Mouse (Mus musculus): ENCODE measurements around the gene Prr22. TPM values are rescaled to one million over a fixed set of nuclear protein-coding genes. Genes with fewer than 3 reads are reported as not detected.
A peak's percentile ranks its signal among the peaks of the same experiment; 100 is the strongest.

Prr22 gene
- polyA plus RNA-seq, 1 experiment from 2014 or later = 1.0 TPM

- Histone ChIP-seq H3K4me1 (ENCODE audit: control insufficient read depth, insufficient read depth, low read length) (peaks cover 10% of the 10 kb centered on the region), H3K27me3 (ENCODE audit: control insufficient read depth, insufficient read depth, low read length) (peaks cover 2% of the 10 kb centered on the region; the same call in 1 of the 2 replicates), H3K9me3 (replicated peaks; ENCODE audit: control insufficient read depth, low read length) (no peaks in the 10 kb centered on the region), H3K4me2 (no peak overlapping the region), H3K36me3 (ENCODE audit: control insufficient read depth, insufficient read depth, low read length) (no peaks in the 10 kb centered on the region), H3K9ac (ENCODE audit: low read depth, low read length) (no peak overlapping the region), H3K27ac (ENCODE audit: low read depth, low read length) (no peak overlapping the region), H3K4me3 (ENCODE audit: low read depth, low read length) (no peak overlapping the region)
- 85% methylated on average over 1 of the region's 1 CpGs for WGBS (ENCODE audit: insufficient replicate concordance)
- no peak for ATAC-seq (replicated peaks; ENCODE audit: insufficient number of reproducible peaks, low FRiP score, low TSS enrichment)
Measured at GRCm38 (mm10) chr17:56805784-56806183, 35.7 kb downstream of the Prr22 start.

GRCm38 (mm10) chr17:56808518-56808917, 38.5 kb downstream of the Prr22 start:
- Histone ChIP-seq H3K4me1 (ENCODE audit: control insufficient read depth, insufficient read depth, low read length) (peaks cover 14% of the 10 kb centered on the region), H3K4me3 (ENCODE audit: low read depth, low read length) (no peak overlapping the region), H3K27me3 (ENCODE audit: control insufficient read depth, insufficient read depth, low read length) (peaks cover 2% of the 10 kb centered on the region; the same call in 1 of the 2 replicates), H3K9ac (ENCODE audit: low read depth, low read length) (no peak overlapping the region), H3K36me3 (ENCODE audit: control insufficient read depth, insufficient read depth, low read length) (no peaks in the 10 kb centered on the region), H3K27ac (ENCODE audit: low read depth, low read length) (no peak overlapping the region), H3K9me3 (replicated peaks; ENCODE audit: control insufficient read depth, low read length) (no peaks in the 10 kb centered on the region), H3K4me2 (no peak overlapping the region)
- WGBS (ENCODE audit: insufficient replicate concordance) = 5% methylated on average over 9 of the region's 9 CpGs
- ATAC-seq (replicated peaks; ENCODE audit: insufficient number of reproducible peaks, low FRiP score, low TSS enrichment) = peak; percentile 31; the same call in 1 of the 2 replicates

- no peak overlapping the region for H3K4me2 ChIP-seq
- H3K27ac ChIP-seq (ENCODE audit: low read depth, low read length) = peak overlapping the region; percentile 87
- WGBS (ENCODE audit: insufficient replicate concordance) = 15% methylated on average over 3 of the region's 3 CpGs
- H3K9me3 ChIP-seq (replicated peaks; ENCODE audit: control insufficient read depth, low read length) = no peaks in the 10 kb centered on the region
- no peak overlapping the region for H3K4me3 ChIP-seq (ENCODE audit: low read depth, low read length)
- ATAC-seq (replicated peaks; ENCODE audit: insufficient number of reproducible peaks, low FRiP score, low TSS enrichment) = peak; percentile 71
- H3K9ac ChIP-seq (ENCODE audit: low read depth, low read length) = peak overlapping the region; percentile 35; the same call in 1 of the 2 replicates
- H3K4me1 ChIP-seq (ENCODE audit: control insufficient read depth, insufficient read depth, low read length) = peaks cover 23% of the 10 kb centered on the region
- H3K36me3 ChIP-seq (ENCODE audit: control insufficient read depth, insufficient read depth, low read length) = no peaks in the 10 kb centered on the region
- H3K27me3 ChIP-seq (ENCODE audit: control insufficient read depth, insufficient read depth, low read length) = peaks cover 2% of the 10 kb centered on the region; the same call in 1 of the 2 replicates
Measured at GRCm38 (mm10) chr17:56810245-56810644, 40.2 kb downstream of the Prr22 start.

GRCm38 (mm10) chr17:56814316-56815056, 44.4 kb downstream of the Prr22 start:
- no peak overlapping the region for H3K9ac ChIP-seq (ENCODE audit: low read depth, low read length)
- ATAC-seq (replicated peaks; ENCODE audit: insufficient number of reproducible peaks, low FRiP score, low TSS enrichment) = peak; percentile 39; the same call in 1 of the 2 replicates

GRCm38 (mm10) chr17:56815057-56815345, 45.0 kb downstream of the Prr22 start:
- ATAC-seq (replicated peaks; ENCODE audit: insufficient number of reproducible peaks, low FRiP score, low TSS enrichment) = no peak
- Histone ChIP-seq H3K9me3 (replicated peaks; ENCODE audit: control insufficient read depth, low read length) (no peaks in the 10 kb centered on the region), H3K27ac (ENCODE audit: low read depth, low read length) (no peak overlapping the region), H3K4me3 (ENCODE audit: low read depth, low read length) (no peak overlapping the region), H3K27me3 (ENCODE audit: control insufficient read depth, insufficient read depth, low read length) (no peaks in the 10 kb centered on the region), H3K4me1 (ENCODE audit: control insufficient read depth, insufficient read depth, low read length) (peaks cover 23% of the 10 kb centered on the region), H3K36me3 (ENCODE audit: control insufficient read depth, insufficient read depth, low read length) (no peaks in the 10 kb centered on the region), H3K4me2 (no peak overlapping the region), H3K9ac (ENCODE audit: low read depth, low read length) (no peak overlapping the region)
- 79% methylated on average over 3 of the region's 3 CpGs for WGBS (ENCODE audit: insufficient replicate concordance)

More at GRCm38 (mm10) chr17:56814316-56815056, 44.4 kb downstream of the Prr22 start:
- no peak overlapping the region for H3K4me2 ChIP-seq
- no peak overlapping the region for H3K4me3 ChIP-seq (ENCODE audit: low read depth, low read length)
- H3K27me3 ChIP-seq (ENCODE audit: control insufficient read depth, insufficient read depth, low read length) = no peaks in the 10 kb centered on the region
- H3K36me3 ChIP-seq (ENCODE audit: control insufficient read depth, insufficient read depth, low read length) = no peaks in the 10 kb centered on the region
- peaks cover 27% of the 10 kb centered on the region for H3K4me1 ChIP-seq (ENCODE audit: control insufficient read depth, insufficient read depth, low read length)
- no peaks in the 10 kb centered on the region for H3K9me3 ChIP-seq (replicated peaks; ENCODE audit: control insufficient read depth, low read length)
- WGBS (ENCODE audit: insufficient replicate concordance) = 17% methylated on average over 24 of the region's 24 CpGs
- H3K27ac ChIP-seq (ENCODE audit: low read depth, low read length) = no peak overlapping the region

- no peak for ATAC-seq (replicated peaks; ENCODE audit: insufficient number of reproducible peaks, low FRiP score, low TSS enrichment)
- H3K4me3 ChIP-seq (ENCODE audit: low read depth, low read length) = no peak overlapping the region
- H3K9me3 ChIP-seq (replicated peaks; ENCODE audit: control insufficient read depth, low read length) = no peaks in the 10 kb centered on the region
- WGBS (ENCODE audit: insufficient replicate concordance) = 26% methylated on average over 11 of the region's 11 CpGs
- H3K36me3 ChIP-seq (ENCODE audit: control insufficient read depth, insufficient read depth, low read length) = no peaks in the 10 kb centered on the region
- no peak overlapping the region for H3K4me2 ChIP-seq
- no peak overlapping the region for H3K9ac ChIP-seq (ENCODE audit: low read depth, low read length)
- no peaks in the 10 kb centered on the region for H3K27me3 ChIP-seq (ENCODE audit: control insufficient read depth, insufficient read depth, low read length)
- H3K27ac ChIP-seq (ENCODE audit: low read depth, low read length) = no peak overlapping the region
- peaks cover 15% of the 10 kb centered on the region for H3K4me1 ChIP-seq (ENCODE audit: control insufficient read depth, insufficient read depth, low read length)
Measured at GRCm38 (mm10) chr17:56818067-56818636, 48.1 kb downstream of the Prr22 start.

GRCm38 (mm10) chr17:56819032-56819545, 49.0 kb downstream of the Prr22 start:
- no peak for ATAC-seq (replicated peaks; ENCODE audit: insufficient number of reproducible peaks, low FRiP score, low TSS enrichment)
- H3K27me3 ChIP-seq (ENCODE audit: control insufficient read depth, insufficient read depth, low read length) = no peaks in the 10 kb centered on the region
- peaks cover 13% of the 10 kb centered on the region for H3K4me1 ChIP-seq (ENCODE audit: control insufficient read depth, insufficient read depth, low read length)
- 67% methylated on average over 6 of the region's 6 CpGs for WGBS (ENCODE audit: insufficient replicate concordance)
- no peaks in the 10 kb centered on the region for H3K36me3 ChIP-seq (ENCODE audit: control insufficient read depth, insufficient read depth, low read length)
- no peaks in the 10 kb centered on the region for H3K9me3 ChIP-seq (replicated peaks; ENCODE audit: control insufficient read depth, low read length)
- no peak overlapping the region for H3K27ac ChIP-seq (ENCODE audit: low read depth, low read length)
- no peak overlapping the region for H3K4me2 ChIP-seq
- H3K4me3 ChIP-seq (ENCODE audit: low read depth, low read length) = no peak overlapping the region
- H3K9ac ChIP-seq (ENCODE audit: low read depth, low read length) = no peak overlapping the region

- Histone ChIP-seq H3K9ac (ENCODE audit: low read depth, low read length) (no peak overlapping the region), H3K4me3 (ENCODE audit: low read depth, low read length) (no peak overlapping the region), H3K9me3 (replicated peaks; ENCODE audit: control insufficient read depth, low read length) (no peaks in the 10 kb centered on the region), H3K4me1 (ENCODE audit: control insufficient read depth, insufficient read depth, low read length) (peaks cover 11% of the 10 kb centered on the region), H3K27ac (ENCODE audit: low read depth, low read length) (no peak overlapping the region), H3K27me3 (ENCODE audit: control insufficient read depth, insufficient read depth, low read length) (no peaks in the 10 kb centered on the region), H3K36me3 (ENCODE audit: control insufficient read depth, insufficient read depth, low read length) (no peaks in the 10 kb centered on the region), H3K4me2 (no peak overlapping the region)
- ATAC-seq (replicated peaks; ENCODE audit: insufficient number of reproducible peaks, low FRiP score, low TSS enrichment) = no peak
- WGBS (ENCODE audit: insufficient replicate concordance) = 69% methylated on average over 8 of the region's 8 CpGs
Measured at GRCm38 (mm10) chr17:56819694-56820111, 49.7 kb downstream of the Prr22 start.
